Mouse (Mus musculus): ENCODE results near the gene Adamts2.
A peak's percentile ranks its signal among the peaks of the same experiment; 100 is the strongest.

Gene Adamts2

GRCm38 (mm10) chr11:50827010-50827953 is 225.4 kb downstream of the Adamts2 start, which contains the start of gene Zfp354c:
Gene Zfp354c (minus strand): TSS chr11:50827724.
- ATAC-seq (ENCODE audit: insufficient number of reproducible peaks, low FRiP score, low TSS enrichment), result peak; percentile 98

- no peak for ATAC-seq (ENCODE audit: insufficient number of reproducible peaks, low FRiP score, low TSS enrichment)
Measured at GRCm38 (mm10) chr11:50835727-50836126, 233.8 kb downstream of the Adamts2 start.

GRCm38 (mm10) chr11:50841023-50841735 is 239.3 kb downstream of the Adamts2 start, which contains the start of gene Zfp879:
Gene Zfp879 (minus strand): TSS chr11:50841552.
- ATAC-seq (ENCODE audit: insufficient number of reproducible peaks, low FRiP score, low TSS enrichment), result peak; percentile 98

GRCm38 (mm10) chr11:50845951-50846350 is 244.1 kb downstream of the Adamts2 start:
- no peak for ATAC-seq (ENCODE audit: insufficient number of reproducible peaks, low FRiP score, low TSS enrichment)

- ATAC-seq (ENCODE audit: insufficient number of reproducible peaks, low FRiP score, low TSS enrichment), result no peak
Measured at GRCm38 (mm10) chr11:50847047-50847446, 245.2 kb downstream of the Adamts2 start.

GRCm38 (mm10) chr11:50848520-50849137 is 246.7 kb downstream of the Adamts2 start:
- ATAC-seq (ENCODE audit: insufficient number of reproducible peaks, low FRiP score, low TSS enrichment), result no peak

GRCm38 (mm10) chr11:50849310-50849709 is 247.4 kb downstream of the Adamts2 start:
- no peak for ATAC-seq (ENCODE audit: insufficient number of reproducible peaks, low FRiP score, low TSS enrichment)

GRCm38 (mm10) chr11:50850177-50850735 is 248.4 kb downstream of the Adamts2 start, which contains the start of gene Grm6:
Gene Grm6 (plus strand): TSS chr11:50850685.
- ATAC-seq (ENCODE audit: insufficient number of reproducible peaks, low FRiP score, low TSS enrichment), result no peak

- ATAC-seq (ENCODE audit: insufficient number of reproducible peaks, low FRiP score, low TSS enrichment), result no peak
Measured at GRCm38 (mm10) chr11:50850989-50851601, 249.2 kb downstream of the Adamts2 start.

Data from cerebellum, adult (tissue).